Mouse (Mus musculus): ENCODE data around the gene Itgb7. TPM values are rescaled to one million over a fixed set of nuclear protein-coding genes. Genes with fewer than 3 reads are reported as not detected.

Itgb7 gene
- total RNA-seq, 2 experiments from 2014 or later = 0.69 to 1.3 TPM

- DNase-seq = no peak
- intact Hi-C loops (cut with DNase I) = loop anchor here (2.0 kb wide), 1 partner anchor 29 kb away; the partner anchor contains the start of gene Mfsd5
Observed at GRCm38 (mm10) chr15:102249967-102250366, 18.2 kb upstream of the Itgb7 start.

GRCm38 (mm10) chr15:102249251-102249691, 17.5 kb upstream of the Itgb7 start:
- DNase-seq = no peak
- intact Hi-C loops (cut with DNase I) = loop anchor here (2.0 kb wide), 1 partner anchor 30 kb away; the partner anchor contains the start of gene Mfsd5

GRCm38 (mm10) chr15:102248812-102249191, 17.1 kb upstream of the Itgb7 start:
- DNase-seq = no peak
- intact Hi-C loops (cut with DNase I) = loop anchor here (2.0 kb wide), 1 partner anchor 30 kb away; the partner anchor contains the start of gene Mfsd5

- DNase-seq = no peak
- intact Hi-C loops (cut with DNase I) = loop anchor here (2.0 kb wide), 1 partner anchor 31 kb away; the partner anchor contains the start of gene Mfsd5
Observed at GRCm38 (mm10) chr15:102248131-102248811, 16.5 kb upstream of the Itgb7 start.

- peak; percentile 68 to 80 for DNase-seq
- intact Hi-C loops (cut with DNase I) = loop anchor here (2.0 kb wide), 1 partner anchor 31 kb away; the partner anchor contains the start of gene Mfsd5
Observed at GRCm38 (mm10) chr15:102247252-102248130, 15.7 kb upstream of the Itgb7 start.

GRCm38 (mm10) chr15:102246866-102247251, 15.1 kb upstream of the Itgb7 start:
- DNase-seq = peak; percentile 91 to 96
- intact Hi-C loops (cut with DNase I) = no loop called here

- intact Hi-C loops (cut with DNase I) = no loop called here
- DNase-seq = peak; percentile 72 to 74
Observed at GRCm38 (mm10) chr15:102245891-102246741, 14.4 kb upstream of the Itgb7 start.

- DNase-seq = peak in 1 of 2 experiments; percentile 40
Observed at GRCm38 (mm10) chr15:102245461-102245881, 13.7 kb upstream of the Itgb7 start.

GRCm38 (mm10) chr15:102244306-102245191, 12.8 kb upstream of the Itgb7 start:
- DNase-seq = peak in 1 of 2 experiments; percentile 48
- intact Hi-C loops (cut with DNase I) = no loop called here

More at GRCm38 (mm10) chr15:102245461-102245881, 13.7 kb upstream of the Itgb7 start:
- intact Hi-C loops (cut with DNase I) = no loop called here

GRCm38 (mm10) chr15:102243229-102244190, 11.8 kb upstream of the Itgb7 start:
- intact Hi-C loops (cut with DNase I) = no loop called here
- DNase-seq = peak; percentile 57 to 61

GRCm38 (mm10) chr15:102242404-102243228, 10.9 kb upstream of the Itgb7 start:
- DNase-seq = no peak
- intact Hi-C loops (cut with DNase I) = no loop called here

GRCm38 (mm10) chr15:102240607-102241006, 8.9 kb upstream of the Itgb7 start:
- intact Hi-C loops (cut with DNase I) = no loop called here
- DNase-seq = no peak

GRCm38 (mm10) chr15:102239851-102240250, 8.1 kb upstream of the Itgb7 start:
- no peak for DNase-seq
- intact Hi-C loops (cut with DNase I) = loop anchor here (2.0 kb wide), 1 partner anchor 77 kb away; no protein-coding TSS in a partner anchor

GRCm38 (mm10) chr15:102239260-102239590, 7.5 kb upstream of the Itgb7 start:
- intact Hi-C loops (cut with DNase I) = loop anchor here (2.0 kb wide), 1 partner anchor 78 kb away; no protein-coding TSS in a partner anchor

GRCm38 (mm10) chr15:102238543-102239259, 7.0 kb upstream of the Itgb7 start:
- intact Hi-C loops (cut with DNase I) = loop anchor here (2.0 kb wide), 1 partner anchor 78 kb away; no protein-coding TSS in a partner anchor
- no peak for DNase-seq

More at GRCm38 (mm10) chr15:102239260-102239590, 7.5 kb upstream of the Itgb7 start:
- peak; percentile 77 to 78 for DNase-seq

GRCm38 (mm10) chr15:102235371-102236027, 3.8 kb upstream of the Itgb7 start:
- no peak for DNase-seq
- intact Hi-C loops (cut with DNase I) = no loop called here

All from gastrocnemius, postnatal 36 days (tissue).